Mouse (Mus musculus): ENCODE measurements at regions not wholly inside any gene's neighbourhood (a gene's known extent, or its start where the extent isn't known, plus 50 kb on each side); places are given as distances from the start of the nearest gene placed in this dataset.

GRCm38 (mm10) chr12:14088960-14089359, 62.9 kb downstream of the Fam84a start:
- Histone ChIP-seq H3K36me3 (replicated peaks; ENCODE audit: control insufficient read depth, insufficient read depth, low read length) (no peaks in the 10 kb centered on the region), H3K27ac (ENCODE audit: low read depth) (no peak overlapping the region), H3K4me2 (ENCODE audit: low read depth, low read length) (no peak overlapping the region), H3K4me1 (ENCODE audit: control insufficient read depth, insufficient read depth) (no peaks in the 10 kb centered on the region), H3K27me3 (ENCODE audit: control insufficient read depth, insufficient read depth, low read length) (no peaks in the 10 kb centered on the region), H3K9me3 (replicated peaks; ENCODE audit: control insufficient read depth, low read length) (no peaks in the 10 kb centered on the region), H3K4me3 (ENCODE audit: low read depth, low read length) (no peak overlapping the region), H3K9ac (replicated peaks; ENCODE audit: low read depth, low read length) (no peak overlapping the region)
- 54% methylated on average over 2 of the region's 2 CpGs for WGBS
- DNase-seq (ENCODE audit: low spot score) (no peak), ATAC-seq (ENCODE audit: insufficient read depth, low read depth) (no peak)
- TF ChIP-seq CTCF (IDR thresholded peaks at IDR 0.05; ENCODE audit: low read depth) (no peak), EP300 (IDR thresholded peaks at IDR 0.05; ENCODE audit: low read depth) (no peak)

GRCm38 (mm10) chr12:14082771-14083170, 69.1 kb downstream of the Fam84a start:
- no peak for TF ChIP-seq EP300 (IDR thresholded peaks at IDR 0.05; ENCODE audit: low read depth)
- TF ChIP-seq CTCF (IDR thresholded peaks at IDR 0.05; ENCODE audit: low read depth) = no peak
- ATAC-seq (ENCODE audit: insufficient read depth, low read depth) (no peak), DNase-seq (ENCODE audit: low spot score) (no peak)
- no peaks in the 10 kb centered on the region for H3K4me1 ChIP-seq (ENCODE audit: control insufficient read depth, insufficient read depth)
- no peak overlapping the region for H3K9ac ChIP-seq (replicated peaks; ENCODE audit: low read depth, low read length)
- H3K36me3 ChIP-seq (replicated peaks; ENCODE audit: control insufficient read depth, insufficient read depth, low read length) = no peaks in the 10 kb centered on the region
- WGBS = 64% methylated on average over 3 of the region's 3 CpGs
- H3K4me3 ChIP-seq (ENCODE audit: low read depth, low read length) = no peak overlapping the region
- no peaks in the 10 kb centered on the region for H3K9me3 ChIP-seq (replicated peaks; ENCODE audit: control insufficient read depth, low read length)
- no peak overlapping the region for H3K27ac ChIP-seq (ENCODE audit: low read depth)
- H3K4me2 ChIP-seq (ENCODE audit: low read depth, low read length) = no peak overlapping the region
- H3K27me3 ChIP-seq (ENCODE audit: control insufficient read depth, insufficient read depth, low read length) = no peaks in the 10 kb centered on the region

GRCm38 (mm10) chr12:14079892-14080291, 72.0 kb downstream of the Fam84a start:
- TF ChIP-seq CTCF (IDR thresholded peaks at IDR 0.05; ENCODE audit: low read depth) = no peak
- no peak for TF ChIP-seq EP300 (IDR thresholded peaks at IDR 0.05; ENCODE audit: low read depth)
- DNase-seq (ENCODE audit: low spot score) (no peak), ATAC-seq (ENCODE audit: insufficient read depth, low read depth) (no peak)
- Histone ChIP-seq H3K4me2 (ENCODE audit: low read depth, low read length) (no peak overlapping the region), H3K4me1 (ENCODE audit: control insufficient read depth, insufficient read depth) (no peaks in the 10 kb centered on the region), H3K4me3 (ENCODE audit: low read depth, low read length) (no peak overlapping the region), H3K9ac (replicated peaks; ENCODE audit: low read depth, low read length) (no peak overlapping the region), H3K27ac (ENCODE audit: low read depth) (no peak overlapping the region), H3K36me3 (replicated peaks; ENCODE audit: control insufficient read depth, insufficient read depth, low read length) (no peaks in the 10 kb centered on the region), H3K27me3 (ENCODE audit: control insufficient read depth, insufficient read depth, low read length) (no peaks in the 10 kb centered on the region), H3K9me3 (replicated peaks; ENCODE audit: control insufficient read depth, low read length) (no peaks in the 10 kb centered on the region)
- 58% methylated on average over 1 of the region's 1 CpGs for WGBS

GRCm38 (mm10) chr12:14069049-14069448, 82.8 kb downstream of the Fam84a start:
- TF ChIP-seq CTCF (IDR thresholded peaks at IDR 0.05; ENCODE audit: low read depth) = no peak
- no peak for TF ChIP-seq EP300 (IDR thresholded peaks at IDR 0.05; ENCODE audit: low read depth)
- Histone ChIP-seq H3K9ac (replicated peaks; ENCODE audit: low read depth, low read length) (no peak overlapping the region), H3K4me1 (ENCODE audit: control insufficient read depth, insufficient read depth) (no peaks in the 10 kb centered on the region), H3K4me2 (ENCODE audit: low read depth, low read length) (no peak overlapping the region), H3K27ac (ENCODE audit: low read depth) (no peak overlapping the region), H3K27me3 (ENCODE audit: control insufficient read depth, insufficient read depth, low read length) (no peaks in the 10 kb centered on the region), H3K36me3 (replicated peaks; ENCODE audit: control insufficient read depth, insufficient read depth, low read length) (no peaks in the 10 kb centered on the region), H3K4me3 (ENCODE audit: low read depth, low read length) (no peak overlapping the region), H3K9me3 (replicated peaks; ENCODE audit: control insufficient read depth, low read length) (no peaks in the 10 kb centered on the region)
- DNase-seq (ENCODE audit: low spot score) = peak; percentile 6
- ATAC-seq (ENCODE audit: insufficient read depth, low read depth) = no peak
- WGBS = 41% methylated on average over 4 of the region's 4 CpGs

- no peak overlapping the region for H3K27ac ChIP-seq (ENCODE audit: low read depth)
- ATAC-seq (ENCODE audit: insufficient read depth, low read depth) = no peak
These were observed 86.5 kb downstream of the Fam84a start for GRCm38 (mm10) chr12:14065401-14065800.

GRCm38 (mm10) chr12:14063276-14063675, 88.6 kb downstream of the Fam84a start:
- 69% methylated on average over 4 of the region's 4 CpGs for WGBS
- no peaks in the 10 kb centered on the region for H3K9me3 ChIP-seq (replicated peaks; ENCODE audit: control insufficient read depth, low read length)
- no peaks in the 10 kb centered on the region for H3K4me1 ChIP-seq (ENCODE audit: control insufficient read depth, insufficient read depth)
- no peak overlapping the region for H3K4me3 ChIP-seq (ENCODE audit: low read depth, low read length)
- no peaks in the 10 kb centered on the region for H3K27me3 ChIP-seq (ENCODE audit: control insufficient read depth, insufficient read depth, low read length)
- ATAC-seq (ENCODE audit: insufficient read depth, low read depth) (no peak), DNase-seq (ENCODE audit: low spot score) (no peak)
- TF ChIP-seq CTCF (IDR thresholded peaks at IDR 0.05; ENCODE audit: low read depth) (no peak), EP300 (IDR thresholded peaks at IDR 0.05; ENCODE audit: low read depth) (no peak)
- H3K36me3 ChIP-seq (replicated peaks; ENCODE audit: control insufficient read depth, insufficient read depth, low read length) = no peaks in the 10 kb centered on the region
- H3K27ac ChIP-seq (ENCODE audit: low read depth) = no peak overlapping the region
- H3K4me2 ChIP-seq (ENCODE audit: low read depth, low read length) = no peak overlapping the region
- H3K9ac ChIP-seq (replicated peaks; ENCODE audit: low read depth, low read length) = no peak overlapping the region

More at GRCm38 (mm10) chr12:14065401-14065800, 86.5 kb downstream of the Fam84a start:
- Histone ChIP-seq H3K4me3 (ENCODE audit: low read depth, low read length) (no peak overlapping the region), H3K4me1 (ENCODE audit: control insufficient read depth, insufficient read depth) (no peaks in the 10 kb centered on the region), H3K36me3 (replicated peaks; ENCODE audit: control insufficient read depth, insufficient read depth, low read length) (no peaks in the 10 kb centered on the region), H3K9ac (replicated peaks; ENCODE audit: low read depth, low read length) (no peak overlapping the region), H3K4me2 (ENCODE audit: low read depth, low read length) (no peak overlapping the region), H3K27me3 (ENCODE audit: control insufficient read depth, insufficient read depth, low read length) (no peaks in the 10 kb centered on the region), H3K9me3 (replicated peaks; ENCODE audit: control insufficient read depth, low read length) (no peaks in the 10 kb centered on the region)
- DNase-seq (ENCODE audit: low spot score) = no peak
- TF ChIP-seq CTCF (IDR thresholded peaks at IDR 0.05; ENCODE audit: low read depth) = no peak
- no peak for TF ChIP-seq EP300 (IDR thresholded peaks at IDR 0.05; ENCODE audit: low read depth)
- WGBS = 61% methylated on average over 3 of the region's 3 CpGs

All from heart, postnatal 0 days (tissue).